Mouse (Mus musculus): Measurements from ENCODE around the gene Deup1. TPM values are rescaled to one million over a fixed set of nuclear protein-coding genes. Genes with fewer than 3 reads are reported as not detected.

Deup1 gene
- polyA plus RNA-seq, 1 experiment from 2014 or later: 0.16 TPM

GRCm38 (mm10) chr9:15512918-15513317 lies 114.8 kb downstream of the Deup1 start:
- WGBS: 48% methylated on average over 7 of the region's 7 CpGs
- H3K4me1 ChIP-seq (ENCODE audit: control insufficient read depth, insufficient read depth, low read length): peaks cover 18% of the 10 kb centered on the region
- H3K4me3 ChIP-seq (ENCODE audit: low read length): no peak overlapping the region
- no peaks in the 10 kb centered on the region for H3K27me3 ChIP-seq (replicated peaks; ENCODE audit: control insufficient read depth, insufficient read depth, low read length)
- peak; percentile 60 for ATAC-seq
- no peaks in the 10 kb centered on the region for H3K9me3 ChIP-seq (ENCODE audit: control insufficient read depth, low read length)
- peak overlapping the region; percentile 10; the same call in 1 of the 2 replicates for H3K9ac ChIP-seq (ENCODE audit: low read depth, low read length)
- no peak overlapping the region for H3K27ac ChIP-seq (ENCODE audit: low read length)
- H3K4me2 ChIP-seq (ENCODE audit: low read depth, low read length): no peak overlapping the region
- H3K36me3 ChIP-seq (ENCODE audit: control insufficient read depth, insufficient read depth, low read length): no peaks in the 10 kb centered on the region

GRCm38 (mm10) chr9:15510557-15511310 lies 117.0 kb downstream of the Deup1 start:
- peaks cover 22% of the 10 kb centered on the region for H3K4me1 ChIP-seq (ENCODE audit: control insufficient read depth, insufficient read depth, low read length)
- WGBS: 46% methylated on average over 3 of the region's 3 CpGs
- H3K27ac ChIP-seq (ENCODE audit: low read length): no peak overlapping the region
- no peak overlapping the region for H3K4me3 ChIP-seq (ENCODE audit: low read length)
- no peak overlapping the region for H3K9ac ChIP-seq (ENCODE audit: low read depth, low read length)
- H3K27me3 ChIP-seq (replicated peaks; ENCODE audit: control insufficient read depth, insufficient read depth, low read length): no peaks in the 10 kb centered on the region
- no peaks in the 10 kb centered on the region for H3K9me3 ChIP-seq (ENCODE audit: control insufficient read depth, low read length)
- H3K36me3 ChIP-seq (ENCODE audit: control insufficient read depth, insufficient read depth, low read length): no peaks in the 10 kb centered on the region
- H3K4me2 ChIP-seq (ENCODE audit: low read depth, low read length): no peak overlapping the region
- ATAC-seq: no peak

Other genes with a start within 250 kb of the Deup1 start
- 2.5 and 3.4 TPM in 2 replicates for gene Smco4, start 134.5 kb downstream of the Deup1 start, polyA plus RNA-seq (2015; fragmentation: Nextera tagmentation; extraction: Ambion mirVana)
- gene Slc36a4, start 81.8 kb upstream of the Deup1 start, polyA plus RNA-seq (2015; fragmentation: Nextera tagmentation; extraction: Ambion mirVana): 6.0 TPM in 2 replicates
- not detected in 2 replicates for gene Mtnr1b, start 246.6 kb upstream of the Deup1 start, polyA plus RNA-seq (2015; fragmentation: Nextera tagmentation; extraction: Ambion mirVana)